Mouse (Mus musculus) spleen, postnatal 14 days (tissue): ENCODE measurements around the gene Rpusd3.
A peak's percentile ranks its signal among the peaks of the same experiment; 100 is the strongest.

Experiments used
- DNase-seq, 2 experiments: peaks; one replicate each; pipeline ENCODE4 v3.0.0; 2021 to 2022; ENCODE audit warnings: low spot score in 2 of 2

Rpusd3 gene

DNA sequence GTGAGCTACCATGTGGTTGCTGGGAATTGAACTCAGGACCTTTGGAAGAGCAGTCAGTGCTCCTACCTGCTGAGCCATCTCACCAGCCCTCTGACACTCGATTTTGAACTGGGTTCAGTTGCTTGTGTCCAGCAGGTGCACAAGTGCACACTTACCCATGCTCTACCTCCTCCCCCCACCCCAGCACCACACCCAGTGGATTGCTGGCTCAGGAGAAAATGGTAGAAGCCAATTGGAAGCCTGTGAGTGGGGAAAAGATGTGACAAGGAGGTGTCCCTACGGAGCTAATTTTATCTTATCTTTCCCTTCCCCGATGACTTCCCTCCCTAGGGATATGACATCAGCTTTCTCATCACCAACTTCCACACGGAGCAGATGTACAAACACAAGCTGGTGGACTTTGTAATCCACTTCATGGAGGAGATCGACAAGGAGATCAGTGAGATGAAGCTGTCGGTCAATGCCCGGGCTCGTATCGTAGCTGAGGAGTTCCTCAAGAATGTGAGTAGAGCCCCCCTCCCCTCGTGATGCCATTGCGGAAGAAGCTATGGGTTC is 33.9 kb downstream of the Rpusd3 start:
- no peak for DNase-seq

- no peak for DNase-seq
Observed at GRCm38 (mm10) chr6:113384351-113384927, 34.7 kb downstream of the Rpusd3 start.

GRCm38 (mm10) chr6:113380480-113380879 is 38.7 kb downstream of the Rpusd3 start:
- no peak for DNase-seq

- no peak for DNase-seq
Observed at GRCm38 (mm10) chr6:113379246-113379645, 39.9 kb downstream of the Rpusd3 start.

DNA sequence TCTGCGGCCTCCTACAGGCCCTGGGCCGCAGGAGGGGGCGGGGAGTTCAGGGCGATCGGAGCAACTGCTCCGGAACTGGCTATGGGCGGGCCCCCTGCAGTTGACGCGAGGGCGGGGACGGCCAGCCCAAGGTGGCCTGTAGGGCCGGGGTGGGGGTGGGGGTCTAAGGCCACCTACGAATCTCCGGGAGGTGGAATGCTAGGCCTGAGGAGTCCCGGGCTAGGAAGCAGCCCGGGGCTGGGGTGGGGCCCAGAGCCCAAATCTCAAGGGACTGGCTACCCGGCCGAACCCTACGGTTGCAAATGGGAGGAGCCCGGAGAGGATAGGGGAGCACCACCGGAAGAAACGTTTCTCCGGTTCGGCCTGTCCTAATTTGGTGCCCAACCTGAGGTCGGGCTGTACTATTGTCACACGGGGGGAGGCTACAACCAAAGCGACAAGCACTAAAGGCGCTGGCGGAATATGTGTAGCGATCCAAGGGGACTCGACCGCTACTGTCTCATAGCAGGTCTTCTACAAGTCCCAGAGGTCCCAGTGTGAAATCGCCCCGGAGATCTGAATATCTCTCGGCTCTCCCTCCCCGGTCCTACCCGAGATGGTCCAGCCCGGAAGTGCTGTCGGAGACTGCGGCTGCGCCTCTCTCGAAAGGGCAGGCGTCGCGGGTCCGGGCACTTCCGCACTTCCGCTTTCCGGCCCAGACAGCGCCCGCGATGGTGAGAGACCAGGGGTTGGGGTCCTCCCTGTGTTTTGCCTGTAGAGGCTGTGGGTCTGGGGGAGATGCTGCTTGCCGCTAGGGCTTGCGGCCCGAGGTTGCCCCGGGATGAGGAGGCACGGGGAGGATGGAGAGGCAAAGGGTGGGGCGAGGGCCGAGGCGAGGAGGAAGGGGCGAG is 41.4 kb downstream of the Rpusd3 start, which contains the start of the genes Tada3 and Arpc4:
Gene Tada3, minus strand, starts transcription at position 388 of the 890 bp plus-strand sequence.
Gene Arpc4, plus strand, starts transcription at position 620 of the 890 bp plus-strand sequence.
- peak; percentile 86 to 87 for DNase-seq

DNA sequence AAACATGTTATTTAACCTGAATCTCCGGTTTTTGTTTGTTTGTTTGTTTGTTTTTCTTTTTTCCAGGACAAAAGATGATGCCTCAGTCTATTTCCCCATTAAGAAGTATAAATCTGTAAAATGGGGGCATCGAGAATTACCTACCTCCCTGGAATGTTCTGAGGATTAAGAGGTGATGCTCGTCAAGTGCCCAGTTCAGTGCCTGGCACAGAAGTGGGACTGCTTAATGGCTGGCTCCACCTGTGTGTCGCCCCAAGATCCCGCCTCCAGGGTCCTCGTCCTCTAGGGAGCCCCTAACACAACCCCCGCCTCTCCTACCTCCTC is 42.0 kb downstream of the Rpusd3 start:
- no peak for DNase-seq

DNA sequence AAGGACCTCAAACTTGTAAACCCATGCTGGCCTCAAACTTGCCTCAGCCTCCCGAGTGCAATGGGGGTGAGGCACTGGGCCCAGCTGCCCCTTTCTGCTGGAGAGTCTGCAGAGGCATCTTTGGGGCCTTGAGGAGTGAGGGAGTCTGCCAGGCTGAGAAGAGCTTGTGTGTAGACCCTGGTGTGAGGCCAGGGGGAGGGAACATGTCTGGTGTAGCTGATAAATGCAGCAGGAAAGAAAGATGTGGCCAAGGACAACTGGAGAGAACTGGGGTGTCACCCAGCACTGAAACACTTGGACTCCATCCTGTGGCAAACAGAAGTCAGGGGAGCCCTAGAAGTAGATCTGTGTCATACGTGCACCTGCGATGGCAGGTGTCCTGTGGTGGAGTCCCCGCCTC is 45.6 kb downstream of the Rpusd3 start:
- DNase-seq: no peak

GRCm38 (mm10) chr6:113370194-113370929 is 48.8 kb downstream of the Rpusd3 start:
- DNase-seq: no peak

GRCm38 (mm10) chr6:113368577-113368976 is 50.6 kb downstream of the Rpusd3 start:
- no peak for DNase-seq

- DNase-seq: no peak
Observed at GRCm38 (mm10) chr6:113368124-113368523, 51.0 kb downstream of the Rpusd3 start.

DNA sequence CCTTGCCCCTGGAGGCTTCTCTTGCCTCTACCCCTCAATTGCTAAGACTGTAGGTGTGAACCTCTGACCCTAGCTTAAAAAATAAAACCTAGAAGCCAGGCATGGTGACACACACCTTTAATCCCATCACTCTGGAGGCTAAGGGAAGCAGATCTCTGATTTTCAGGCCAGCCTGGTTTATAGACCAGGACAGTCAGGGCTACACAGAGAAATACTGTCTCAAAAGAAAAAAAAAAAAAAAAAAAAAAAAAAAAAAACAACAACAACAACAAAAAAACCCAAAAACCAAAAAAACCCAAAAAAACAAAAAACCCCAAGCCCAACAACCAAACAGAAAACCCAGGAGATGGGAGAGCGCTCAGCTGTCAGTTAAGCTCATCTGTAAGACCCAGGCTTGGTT is 51.6 kb downstream of the Rpusd3 start:
- no peak for DNase-seq

DNA sequence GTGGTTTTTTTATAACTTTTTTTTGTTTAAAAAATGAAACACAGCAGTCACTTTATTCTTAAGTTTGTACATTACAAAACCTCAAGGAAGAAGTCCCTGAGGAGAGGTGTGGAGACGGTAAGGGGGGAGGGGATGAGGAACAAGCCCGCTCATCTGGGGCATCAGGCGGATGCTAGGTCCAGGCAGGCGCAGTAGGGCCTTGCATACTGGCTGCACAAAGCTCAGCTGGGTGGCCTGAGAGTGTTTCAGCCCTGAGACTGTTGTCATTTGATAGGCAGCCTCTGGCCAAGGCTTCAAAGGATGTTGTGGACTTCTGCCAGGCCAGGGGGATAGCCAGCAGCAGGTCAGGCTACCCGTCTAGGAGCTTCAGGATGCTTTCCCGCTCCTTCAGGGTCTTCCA is 52.5 kb downstream of the Rpusd3 start:
- no peak for DNase-seq
